Mouse (Mus musculus): ENCODE measurements around the gene Tcf7l1. TPM values are rescaled to one million over a fixed set of nuclear protein-coding genes. Genes with fewer than 3 reads are reported as not detected.
A peak's percentile ranks its signal among the peaks of the same experiment; 100 is the strongest.

Tcf7l1 gene
- total and polyA plus RNA-seq, 2 experiments from 2014 or later, result 1.3 to 9.2 TPM

- TF ChIP-seq CTCF (IDR thresholded peaks at IDR 0.05; ENCODE audit: low read depth) (no peak), EP300 (IDR thresholded peaks at IDR 0.05; ENCODE audit: low read depth) (no peak)
- ATAC-seq (ENCODE audit: insufficient read depth, low read depth) (no peak), DNase-seq (ENCODE audit: low spot score) (no peak)
- H3K9ac ChIP-seq (replicated peaks; ENCODE audit: low read depth, low read length), result peak overlapping the region; percentile 83; the same call in 1 of the 2 replicates
- H3K27me3 ChIP-seq (ENCODE audit: control insufficient read depth, insufficient read depth, low read length), result no peaks in the 10 kb centered on the region
- 40% methylated on average over 19 of the region's 19 CpGs for WGBS
- H3K4me2 ChIP-seq (ENCODE audit: low read depth, low read length), result peak overlapping the region; percentile 89
- H3K4me3 ChIP-seq (ENCODE audit: low read depth, low read length), result peak overlapping the region; percentile 83
- H3K9me3 ChIP-seq (replicated peaks; ENCODE audit: control insufficient read depth, low read length), result no peaks in the 10 kb centered on the region
- peaks cover 3% of the 10 kb centered on the region; the same call in 1 of the 2 replicates for H3K36me3 ChIP-seq (replicated peaks; ENCODE audit: control insufficient read depth, insufficient read depth, low read length)
- peak overlapping the region; percentile 86 for H3K27ac ChIP-seq (ENCODE audit: low read depth)
- 0 out of 2 replicates have a peak, but pooled peaks cover 4% of the 10 kb centered on the region for H3K4me1 ChIP-seq (ENCODE audit: control insufficient read depth, insufficient read depth)
Observed at GRCm38 (mm10) chr6:72787322-72787947, 1.6 kb downstream of the Tcf7l1 start.

GRCm38 (mm10) chr6:72783780-72784179 lies 5.3 kb downstream of the Tcf7l1 start:
- WGBS, result 87% methylated on average over 4 of the region's 4 CpGs
- ATAC-seq (ENCODE audit: insufficient read depth, low read depth) (no peak), DNase-seq (ENCODE audit: low spot score) (no peak)
- Histone ChIP-seq H3K4me2 (ENCODE audit: low read depth, low read length) (no peak overlapping the region), H3K27ac (ENCODE audit: low read depth) (no peak overlapping the region), H3K9me3 (replicated peaks; ENCODE audit: control insufficient read depth, low read length) (no peaks in the 10 kb centered on the region), H3K9ac (replicated peaks; ENCODE audit: low read depth, low read length) (no peak overlapping the region), H3K36me3 (replicated peaks; ENCODE audit: control insufficient read depth, insufficient read depth, low read length) (peaks cover 19% of the 10 kb centered on the region; the same call in 1 of the 2 replicates), H3K4me3 (ENCODE audit: low read depth, low read length) (no peak overlapping the region), H3K27me3 (ENCODE audit: control insufficient read depth, insufficient read depth, low read length) (no peaks in the 10 kb centered on the region), H3K4me1 (ENCODE audit: control insufficient read depth, insufficient read depth) (0 out of 2 replicates have a peak, but pooled peaks cover 4% of the 10 kb centered on the region)
- TF ChIP-seq EP300 (IDR thresholded peaks at IDR 0.05; ENCODE audit: low read depth) (no peak), CTCF (IDR thresholded peaks at IDR 0.05; ENCODE audit: low read depth) (no peak)

GRCm38 (mm10) chr6:72778779-72779776 lies 10.0 kb downstream of the Tcf7l1 start:
- WGBS, result 85% methylated on average over 15 of the region's 15 CpGs
- H3K27ac ChIP-seq (ENCODE audit: low read depth), result no peak overlapping the region
- H3K4me2 ChIP-seq (ENCODE audit: low read depth, low read length), result no peak overlapping the region
- no peaks in the 10 kb centered on the region for H3K9me3 ChIP-seq (replicated peaks; ENCODE audit: control insufficient read depth, low read length)
- H3K9ac ChIP-seq (replicated peaks; ENCODE audit: low read depth, low read length), result no peak overlapping the region
- ATAC-seq (ENCODE audit: insufficient read depth, low read depth) (no peak), DNase-seq (ENCODE audit: low spot score) (no peak)
- H3K4me3 ChIP-seq (ENCODE audit: low read depth, low read length), result no peak overlapping the region
- H3K27me3 ChIP-seq (ENCODE audit: control insufficient read depth, insufficient read depth, low read length), result no peaks in the 10 kb centered on the region
- H3K4me1 ChIP-seq (ENCODE audit: control insufficient read depth, insufficient read depth), result no peaks in the 10 kb centered on the region
- no peak for TF ChIP-seq CTCF (IDR thresholded peaks at IDR 0.05; ENCODE audit: low read depth)
- no peak for TF ChIP-seq EP300 (IDR thresholded peaks at IDR 0.05; ENCODE audit: low read depth)
- peaks cover 26% of the 10 kb centered on the region; the same call in 1 of the 2 replicates for H3K36me3 ChIP-seq (replicated peaks; ENCODE audit: control insufficient read depth, insufficient read depth, low read length)

GRCm38 (mm10) chr6:72777212-72777611 lies 11.8 kb downstream of the Tcf7l1 start:
- no peak for ATAC-seq (ENCODE audit: insufficient read depth, low read depth)

GRCm38 (mm10) chr6:72774275-72774674 lies 14.8 kb downstream of the Tcf7l1 start:
- H3K4me3 ChIP-seq (ENCODE audit: low read depth, low read length), result no peak overlapping the region
- H3K9ac ChIP-seq (replicated peaks; ENCODE audit: low read depth, low read length), result no peak overlapping the region
- H3K4me1 ChIP-seq (ENCODE audit: control insufficient read depth, insufficient read depth), result 0 out of 2 replicates have a peak, but pooled peaks cover 5% of the 10 kb centered on the region
- no peaks in the 10 kb centered on the region for H3K9me3 ChIP-seq (replicated peaks; ENCODE audit: control insufficient read depth, low read length)
- TF ChIP-seq CTCF (IDR thresholded peaks at IDR 0.05; ENCODE audit: low read depth), result no peak
- no peak for TF ChIP-seq EP300 (IDR thresholded peaks at IDR 0.05; ENCODE audit: low read depth)
- 58% methylated on average over 3 of the region's 3 CpGs for WGBS
- H3K36me3 ChIP-seq (replicated peaks; ENCODE audit: control insufficient read depth, insufficient read depth, low read length), result 0 out of 2 replicates have a peak, but pooled peaks cover 10% of the 10 kb centered on the region
- no peaks in the 10 kb centered on the region for H3K27me3 ChIP-seq (ENCODE audit: control insufficient read depth, insufficient read depth, low read length)
- H3K4me2 ChIP-seq (ENCODE audit: low read depth, low read length), result no peak overlapping the region
- DNase-seq (ENCODE audit: low spot score), result no peak
- no peak for ATAC-seq (ENCODE audit: insufficient read depth, low read depth)
- H3K27ac ChIP-seq (ENCODE audit: low read depth), result no peak overlapping the region

More at GRCm38 (mm10) chr6:72777212-72777611, 11.8 kb downstream of the Tcf7l1 start:
- H3K27ac ChIP-seq (ENCODE audit: low read depth), result no peak overlapping the region
- 0 out of 2 replicates have a peak, but pooled peaks cover 22% of the 10 kb centered on the region for H3K36me3 ChIP-seq (replicated peaks; ENCODE audit: control insufficient read depth, insufficient read depth, low read length)
- no peaks in the 10 kb centered on the region for H3K27me3 ChIP-seq (ENCODE audit: control insufficient read depth, insufficient read depth, low read length)
- no peak overlapping the region for H3K4me3 ChIP-seq (ENCODE audit: low read depth, low read length)
- 85% methylated on average over 4 of the region's 4 CpGs for WGBS
- TF ChIP-seq CTCF (IDR thresholded peaks at IDR 0.05; ENCODE audit: low read depth), result no peak
- no peaks in the 10 kb centered on the region for H3K9me3 ChIP-seq (replicated peaks; ENCODE audit: control insufficient read depth, low read length)
- DNase-seq (ENCODE audit: low spot score), result no peak
- no peak overlapping the region for H3K9ac ChIP-seq (replicated peaks; ENCODE audit: low read depth, low read length)
- no peak overlapping the region for H3K4me2 ChIP-seq (ENCODE audit: low read depth, low read length)
- no peaks in the 10 kb centered on the region for H3K4me1 ChIP-seq (ENCODE audit: control insufficient read depth, insufficient read depth)
